Mouse (Mus musculus) limb, embryonic 14.5 days (tissue): ENCODE measurements around the gene Olfr58. TPM values are rescaled to one million over a fixed set of nuclear protein-coding genes. Genes with fewer than 3 reads are reported as not detected.
"Not testable (repeated sequence)": the region's sequence is repeated elsewhere in the genome, so short reads cannot be mapped to it uniquely, and the experiment has no call there.

ENCODE experiments used
- ATAC-seq: fragments of 200-750 bp; cut with Nextera tagmentation; 2 replicates; pipeline ENCODE4 v1.8.0; 2017; ENCODE audit warnings: low read depth, moderate number of reproducible peaks, moderate TSS enrichment; ENCODE audit not compliant: low FRiP score
- DNase-seq: peaks from one replicate; pipeline ENCODE4 v3.0.0-alpha.2; 2015; ENCODE audit warnings: low spot score
- H3K27ac ChIP-seq: fragments of 300-500 bp; sonication (generic); replicated peaks from 2 replicates; pipeline ENCODE4 v1.5.1; 2014; ENCODE audit warnings: low read depth, mild to moderate bottlenecking, low read length, moderate library complexity, mixed read lengths
- H3K27me3 ChIP-seq: fragments of 300-500 bp; sonication (generic); 2 replicates; pipeline ENCODE4 v1.6.1; 2014; ENCODE audit warnings: low read length, mixed read lengths; ENCODE audit not compliant: control insufficient read depth, insufficient read depth
- H3K36me3 ChIP-seq: fragments of 300-500 bp; sonication (generic); 2 replicates; pipeline ENCODE4 v1.6.1; 2014; ENCODE audit warnings: mild to moderate bottlenecking, low read length, moderate library complexity, mixed read lengths; ENCODE audit not compliant: control insufficient read depth, insufficient read depth
- H3K4me1 ChIP-seq: fragments of 300-500 bp; sonication (generic); 2 replicates; pipeline ENCODE4 v1.6.1; 2014; ENCODE audit warnings: antibody characterized with exemption, low read length, mixed read lengths; ENCODE audit not compliant: control insufficient read depth, insufficient read depth
- H3K4me2 ChIP-seq: fragments of 300-500 bp; sonication (generic); replicated peaks from 2 replicates; pipeline ENCODE4 v1.6.1; 2014; ENCODE audit warnings: low read depth, mild to moderate bottlenecking, low read length, moderate library complexity; ENCODE audit not compliant: severe bottlenecking
- H3K4me3 ChIP-seq: fragments of 300-500 bp; sonication (generic); replicated peaks from 2 replicates; pipeline ENCODE4 v1.5.1; 2014; ENCODE audit warnings: low read length
- H3K9ac ChIP-seq: fragments of 300-500 bp; sonication (generic); 2 replicates; pipeline ENCODE4 v1.6.1; 2014; ENCODE audit warnings: mild to moderate bottlenecking, low read depth, low read length, moderate library complexity; ENCODE audit not compliant: severe bottlenecking
- H3K9me3 ChIP-seq: fragments of 300-500 bp; sonication (generic); 2 replicates; pipeline ENCODE4 v1.6.1; 2016; ENCODE audit warnings: low read length; ENCODE audit not compliant: control insufficient read depth
- POLR2A ChIP-seq: fragments of 200-500 bp; IDR thresholded peaks from 2 replicates; pipeline ENCODE4 v1.8.0; 2012; ENCODE audit warnings: inconsistent platforms, mild to moderate bottlenecking, moderate library complexity, borderline replicate concordance; ENCODE audit not compliant: insufficient read depth, insufficient read length; ENCODE audit errors: extremely low read depth
- WGBS: fragments of 180-500 bp; shearing (Covaris S2); extraction: QIAGEN DNeasy Blood & Tissue Kit; methylation state at CpG from one replicate; pipeline ENCODE4 v1.1.7; 2014; 5-methylcytosine and 5-hydroxymethylcytosine counted together
- polyA plus RNA-seq, 2 experiments: library from polyadenylated mRNA; depleted of rRNA in 1 of 2; stranded (reverse) in 1 of 2; unstranded in 1 of 2; fragments of >200 nt; fragmentation: Nextera tagmentation in 1 of 2; extraction: Ambion mirVana in 1 of 2; gene quantifications; 2 replicates each; pipeline versions ENCODE4 v1.2.1 to v1.2.3; 2012 to 2014

Gene Olfr58
- polyA plus RNA-seq (2012; rRNA removed) (0.03 TPM in 1 of 2 replicates, not detected in the other), polyA plus RNA-seq (2014; fragmentation: Nextera tagmentation; extraction: Ambion mirVana) (not detected in 2 replicates)

GRCm38 (mm10) chr9:19779983-19780382 lies at the start of gene Olfr58:
TSS of gene Olfr58 (plus strand) at chr9:19780283.
- no peak within 1 kb of the TSS for H3K4me3 ChIP-seq
- H3K36me3 ChIP-seq = no peaks in the 10 kb centered on the region
- H3K27me3 ChIP-seq = no peaks in the 10 kb centered on the region
- no peaks in the 10 kb centered on the region for H3K9me3 ChIP-seq
- TF ChIP-seq POLR2A = no peak
- no peak within 1 kb of the TSS for H3K4me2 ChIP-seq
- ATAC-seq (no peak), DNase-seq (no peak)
- no peak within 1 kb of the TSS for H3K9ac ChIP-seq
- no peak within 1 kb of the TSS for H3K27ac ChIP-seq
- no peaks in the 10 kb centered on the region for H3K4me1 ChIP-seq

DNA sequence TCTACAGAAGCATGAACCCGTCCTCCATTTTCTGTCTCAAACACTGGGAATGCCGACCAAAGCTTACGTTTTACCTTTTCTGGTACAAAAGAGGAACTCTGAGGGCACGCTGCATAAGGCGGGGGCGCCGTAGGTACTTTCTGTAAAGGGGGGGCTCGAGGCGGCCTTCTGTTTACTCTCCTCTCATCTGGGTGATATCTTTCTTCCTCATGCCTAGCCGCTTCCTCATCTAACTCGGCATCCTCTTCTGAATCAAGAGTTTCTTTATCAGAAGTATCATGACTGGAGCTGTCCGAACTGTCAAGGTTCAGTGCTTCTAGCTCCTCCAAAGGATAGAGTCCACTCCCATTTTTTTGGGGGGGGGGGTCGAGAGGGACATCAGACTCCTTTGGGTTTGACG lies 10.9 kb upstream of the Olfr58 start:
- no peaks in the 10 kb centered on the region for H3K27me3 ChIP-seq
- no peak overlapping the region for H3K4me3 ChIP-seq
- H3K4me1 ChIP-seq = no peaks in the 10 kb centered on the region
- ATAC-seq (no peak), DNase-seq (no peak)
- no peak overlapping the region for H3K4me2 ChIP-seq
- 87% methylated on average over 14 of the region's 14 CpGs for WGBS
- H3K9me3 ChIP-seq = no peaks in the 10 kb centered on the region
- H3K27ac ChIP-seq = no peak overlapping the region
- TF ChIP-seq POLR2A = no peak
- no peaks in the 10 kb centered on the region for H3K36me3 ChIP-seq
- no peak overlapping the region for H3K9ac ChIP-seq

DNA sequence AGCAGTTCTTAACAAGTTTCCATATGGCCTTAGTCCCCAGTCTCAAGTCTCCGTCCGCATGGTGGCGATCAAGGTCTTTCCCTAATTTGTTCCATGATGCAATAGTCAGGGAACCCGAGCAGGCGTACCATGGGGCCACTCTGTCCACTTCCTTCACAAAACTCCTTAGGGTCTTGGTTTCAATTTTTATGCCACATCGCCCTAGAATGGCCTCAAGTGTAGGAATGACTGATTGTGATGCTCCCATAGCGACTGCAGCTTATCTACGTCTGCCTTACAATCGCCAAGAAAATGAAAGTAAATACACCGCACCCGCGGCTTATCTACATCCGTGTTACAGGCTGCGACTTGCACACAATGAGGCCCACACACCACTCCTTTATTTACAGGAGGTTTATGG lies 10.4 kb upstream of the Olfr58 start:
- ATAC-seq (no peak), DNase-seq (no peak)
- no peak overlapping the region for H3K4me3 ChIP-seq
- no peaks in the 10 kb centered on the region for H3K36me3 ChIP-seq
- no peak overlapping the region for H3K4me2 ChIP-seq
- H3K27me3 ChIP-seq = no peaks in the 10 kb centered on the region
- H3K27ac ChIP-seq = no peak overlapping the region
- no peak for TF ChIP-seq POLR2A
- H3K4me1 ChIP-seq = no peaks in the 10 kb centered on the region
- no peak overlapping the region for H3K9ac ChIP-seq
- no peaks in the 10 kb centered on the region for H3K9me3 ChIP-seq
- WGBS = 93% methylated on average over 14 of the region's 14 CpGs

GRCm38 (mm10) chr9:19803000-19803399 lies 22.9 kb downstream of the Olfr58 start:
- no peak overlapping the region for H3K9ac ChIP-seq
- ATAC-seq (no peak), DNase-seq (no peak)
- H3K36me3 ChIP-seq = no peaks in the 10 kb centered on the region
- no peak for TF ChIP-seq POLR2A
- H3K4me3 ChIP-seq = no peak overlapping the region
- H3K9me3 ChIP-seq = no peaks in the 10 kb centered on the region
- H3K4me2 ChIP-seq = no peak overlapping the region
- WGBS = 62% methylated on average over 1 of the region's 1 CpGs
- H3K4me1 ChIP-seq = no peaks in the 10 kb centered on the region
- H3K27me3 ChIP-seq = no peaks in the 10 kb centered on the region
- H3K27ac ChIP-seq = no peak overlapping the region

- H3K4me1 ChIP-seq, H3K4me3 ChIP-seq, DNase-seq, H3K4me2 ChIP-seq, H3K9ac ChIP-seq, H3K27me3 ChIP-seq, H3K36me3 ChIP-seq, H3K27ac ChIP-seq, H3K9me3 ChIP-seq, ATAC-seq: not testable (repeated sequence)
- 59% methylated on average over 1 of the region's 1 CpGs for WGBS
Observed at GRCm38 (mm10) chr9:19804606-19805005, 24.5 kb downstream of the Olfr58 start, which contains the start of gene Olfr859. TSS of gene Olfr859 (plus strand) at chr9:19804906.

Other genes starting within 250 kb of the Olfr58 start
- gene Olfr853, start 239.2 kb upstream of the Olfr58 start, polyA plus RNA-seq (2012; rRNA removed) = not detected in 2 replicates
- gene Olfr853, start 239.2 kb upstream of the Olfr58 start, polyA plus RNA-seq (2014; fragmentation: Nextera tagmentation; extraction: Ambion mirVana) = not detected in 2 replicates
- not detected in 2 replicates for gene Olfr854, start 212.9 kb upstream of the Olfr58 start, polyA plus RNA-seq (2012; rRNA removed)
- gene Olfr854, start 212.9 kb upstream of the Olfr58 start, polyA plus RNA-seq (2014; fragmentation: Nextera tagmentation; extraction: Ambion mirVana) = not detected in 2 replicates
- gene Olfr855, start 197.7 kb upstream of the Olfr58 start, polyA plus RNA-seq (2012; rRNA removed) = not detected in 2 replicates
- not detected in 2 replicates for gene Olfr855, start 197.7 kb upstream of the Olfr58 start, polyA plus RNA-seq (2014; fragmentation: Nextera tagmentation; extraction: Ambion mirVana)
- gene Zfp317, start 158.2 kb upstream of the Olfr58 start, polyA plus RNA-seq (2012; rRNA removed) = 17.0 and 19.7 TPM in 2 replicates
- gene Zfp317, start 158.2 kb upstream of the Olfr58 start, polyA plus RNA-seq (2014; fragmentation: Nextera tagmentation; extraction: Ambion mirVana) = 21.5 and 25.6 TPM in 2 replicates
- 0.13 TPM in 1 of 2 replicates, not detected in the other for gene Olfr857, start 70.8 kb upstream of the Olfr58 start, polyA plus RNA-seq (2012; rRNA removed)
- not detected in 2 replicates for gene Olfr857, start 70.8 kb upstream of the Olfr58 start, polyA plus RNA-seq (2014; fragmentation: Nextera tagmentation; extraction: Ambion mirVana)
- gene Olfr859, start 24.6 kb downstream of the Olfr58 start, polyA plus RNA-seq (2012; rRNA removed) = not detected in 2 replicates
- not detected in 2 replicates for gene Olfr859, start 24.6 kb downstream of the Olfr58 start, polyA plus RNA-seq (2014; fragmentation: Nextera tagmentation; extraction: Ambion mirVana)
- gene Olfr860, start 69.5 kb downstream of the Olfr58 start, polyA plus RNA-seq (2012; rRNA removed) = not detected in 2 replicates
- not detected in 2 replicates for gene Olfr860, start 69.5 kb downstream of the Olfr58 start, polyA plus RNA-seq (2014; fragmentation: Nextera tagmentation; extraction: Ambion mirVana)
- not detected in 2 replicates for gene Olfr862, start 107.7 kb downstream of the Olfr58 start, polyA plus RNA-seq (2012; rRNA removed)
- gene Olfr862, start 107.7 kb downstream of the Olfr58 start, polyA plus RNA-seq (2014; fragmentation: Nextera tagmentation; extraction: Ambion mirVana) = not detected in 2 replicates
- not detected in 2 replicates for gene Olfr77, start 136.6 kb downstream of the Olfr58 start, polyA plus RNA-seq (2012; rRNA removed)
- 0.26 and 0.32 TPM in 2 replicates for gene Olfr77, start 136.6 kb downstream of the Olfr58 start, polyA plus RNA-seq (2014; fragmentation: Nextera tagmentation; extraction: Ambion mirVana)
- not detected in 2 replicates for gene Olfr866, start 247.8 kb downstream of the Olfr58 start, polyA plus RNA-seq (2012; rRNA removed)
- not detected in 2 replicates for gene Olfr866, start 247.8 kb downstream of the Olfr58 start, polyA plus RNA-seq (2014; fragmentation: Nextera tagmentation; extraction: Ambion mirVana)